Comparison of ENCODE assay signal across 8 mouse cellular contexts in the genomic region with DNA sequence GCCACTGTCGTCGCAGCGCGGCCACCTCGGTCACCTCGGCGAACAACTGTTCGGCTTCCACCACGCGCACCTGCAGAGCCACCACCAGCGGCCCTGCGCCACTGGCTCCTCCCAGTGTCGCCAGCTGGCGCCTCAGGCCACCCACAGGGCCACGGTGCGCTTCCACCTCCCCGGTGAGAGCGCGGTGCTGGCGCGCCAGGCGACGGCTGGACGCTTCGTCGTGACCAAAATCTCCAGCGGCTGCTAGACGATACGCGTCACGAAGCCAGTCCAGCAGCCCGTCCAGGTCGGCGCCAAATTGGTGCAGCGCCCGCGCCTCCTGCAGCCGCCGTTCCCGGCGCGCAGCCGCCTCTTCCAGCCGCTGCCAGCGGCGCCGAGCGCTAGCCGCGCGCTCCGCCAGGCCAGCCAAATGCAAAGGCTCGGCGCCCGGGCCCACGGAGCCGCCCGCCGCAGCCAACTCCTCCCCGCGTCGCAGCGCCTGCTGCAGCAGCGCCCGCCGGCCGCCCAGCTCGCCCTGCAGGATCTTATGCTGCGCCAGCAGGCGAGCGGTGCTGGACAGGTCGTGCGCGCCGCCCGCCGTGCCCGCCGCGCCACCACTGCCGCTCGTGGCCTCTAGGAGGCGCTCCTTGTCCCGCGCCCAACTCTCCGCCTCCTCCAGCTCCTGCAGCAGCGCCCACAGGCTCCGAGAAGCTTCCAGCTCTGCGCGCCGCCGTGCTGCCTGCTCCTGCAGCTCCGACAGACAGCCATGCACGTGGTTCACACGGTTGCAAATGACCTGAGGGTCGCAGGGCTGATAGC. TPM values are rescaled to one million over a fixed set of nuclear protein-coding genes. Genes with fewer than 3 reads are reported as not detected.
DNase-seq lines count a peak whose midpoint lies in the region; ATAC-seq and TF ChIP-seq lines count a peak whose summit lies in the region.

No protein-coding gene starts in this region.

- TF ChIP-seq POLR2A in kidney, adult 2 months (IDR thresholded peaks at IDR 0.05; ENCODE audit: low read depth, low read length) = no peak
- no peak for TF ChIP-seq POLR2A in liver, adult 2 months (IDR thresholded peaks at IDR 0.05; ENCODE audit: extremely low read depth, insufficient read depth, low read length)

- peaks cover 4% of the 10 kb centered on the region; the same call in 1 of the 2 replicates for H3K4me1 ChIP-seq in embryonic facial prominence, embryonic 14.5 days (ENCODE audit: control insufficient read depth, insufficient read depth, low read length)
- H3K4me1 ChIP-seq in kidney, adult 2 months (ENCODE audit: control insufficient read depth, insufficient read depth, low read length) = no peaks in the 10 kb centered on the region
- no peaks in the 10 kb centered on the region; the same call in 1 of the 2 replicates for H3K4me1 ChIP-seq in liver, adult 2 months (ENCODE audit: control insufficient read depth, insufficient read depth, low read length)
- 0 out of 2 replicates have a peak, but pooled peaks cover 2% of the 10 kb centered on the region for H3K4me1 ChIP-seq in midbrain, postnatal 0 days (ENCODE audit: insufficient read depth, low read length)

- WGBS in embryonic facial prominence, embryonic 14.5 days = under 1% methylated on average over 27 of the region's 96 CpGs
- under 1% methylated on average over 93 of the region's 96 CpGs for WGBS in kidney, adult 2 months
- under 1% methylated on average over 94 of the region's 96 CpGs for WGBS in liver, adult 2 months
- 8% methylated on average over 90 of the region's 96 CpGs for WGBS in midbrain, postnatal 0 days

- peaks cover 63% of the 10 kb centered on the region for H3K27me3 ChIP-seq in embryonic facial prominence, embryonic 14.5 days (replicated peaks; ENCODE audit: control insufficient read depth, insufficient read depth, low read length)
- 0 out of 2 replicates have a peak, but pooled peaks cover 1% of the 10 kb centered on the region for H3K27me3 ChIP-seq in kidney, adult 2 months (replicated peaks; ENCODE audit: control insufficient read depth, insufficient read depth, low read length)
- H3K27me3 ChIP-seq in liver, adult 2 months (ENCODE audit: control insufficient read depth, insufficient read depth, low read length) = peaks cover 26% of the 10 kb centered on the region
- peaks cover 38% of the 10 kb centered on the region for H3K27me3 ChIP-seq in midbrain, postnatal 0 days (ENCODE audit: insufficient read depth, low read length)

- no peak overlapping the region for H3K27ac ChIP-seq in embryonic facial prominence, embryonic 14.5 days (replicated peaks; ENCODE audit: low read depth, low read length)
- no peak overlapping the region for H3K27ac ChIP-seq in kidney, adult 2 months (ENCODE audit: insufficient read depth, low read depth, low read length)
- no peak overlapping the region for H3K27ac ChIP-seq in liver, adult 2 months (replicated peaks; ENCODE audit: insufficient read depth, low read depth, low read length)
- no peak overlapping the region for H3K27ac ChIP-seq in midbrain, postnatal 0 days (ENCODE audit: low read depth, low read length)

- H3K79me2 ChIP-seq in liver, adult 2 months (ENCODE audit: control insufficient read depth, insufficient read depth, low read length) = no peaks in the 10 kb centered on the region

- no peaks in the 10 kb centered on the region for H3K36me3 ChIP-seq in embryonic facial prominence, embryonic 14.5 days (ENCODE audit: control insufficient read depth, insufficient read depth, low read length)
- no peaks in the 10 kb centered on the region for H3K36me3 ChIP-seq in kidney, adult 2 months (ENCODE audit: control insufficient read depth, insufficient read depth, low read length)
- no peaks in the 10 kb centered on the region for H3K36me3 ChIP-seq in liver, adult 2 months (ENCODE audit: control insufficient read depth, insufficient read depth, low read length)
- peaks cover 21% of the 10 kb centered on the region for H3K36me3 ChIP-seq in midbrain, postnatal 0 days (ENCODE audit: insufficient read depth, low read length)

- peak overlapping the region; percentile 51 for H3K4me3 ChIP-seq in embryonic facial prominence, embryonic 14.5 days (ENCODE audit: low read depth, low read length)
- H3K4me3 ChIP-seq in kidney, adult 2 months (ENCODE audit: insufficient read depth, low read depth, low read length) = peak overlapping the region; percentile 6; the same call in 1 of the 2 replicates
- H3K4me3 ChIP-seq in liver, adult 2 months (ENCODE audit: insufficient read depth, low read depth, low read length) = peak overlapping the region; percentile 35; the same call in 1 of the 2 replicates
- peak overlapping the region; percentile 33 for H3K4me3 ChIP-seq in midbrain, postnatal 0 days (ENCODE audit: low read depth, low read length)

- peak; percentile 90 for ATAC-seq in embryonic facial prominence, embryonic 14.5 days (ENCODE audit: low read depth)
- ATAC-seq in midbrain, postnatal 0 days (ENCODE audit: low FRiP score) = peak; percentile 56; the same call in 1 of the 2 replicates

- peak; percentile 58 for TF ChIP-seq CTCF in kidney, adult 2 months (conservative IDR thresholded peaks at IDR 0.05; ENCODE audit: insufficient read depth, insufficient read length, low read depth, low read length)
- TF ChIP-seq CTCF in liver, adult 2 months (IDR thresholded peaks at IDR 0.05; ENCODE audit: low read depth, low read length) = peak; percentile 73
- peak; percentile 68 for TF ChIP-seq CTCF in midbrain, postnatal 0 days (IDR thresholded peaks at IDR 0.05)

- peak overlapping the region; percentile 31; the same call in 1 of the 2 replicates for H3K9ac ChIP-seq in embryonic facial prominence, embryonic 14.5 days (ENCODE audit: low read depth, low read length)
- no peak overlapping the region for H3K9ac ChIP-seq in liver, adult 2 months (ENCODE audit: low read depth, low read length)
- no peak overlapping the region for H3K9ac ChIP-seq in midbrain, postnatal 0 days (replicated peaks; ENCODE audit: low read length, poor library complexity, severe bottlenecking)

- peak overlapping the region; percentile 86 for H3K4me2 ChIP-seq in embryonic facial prominence, embryonic 14.5 days (ENCODE audit: low read depth, low read length)
- peak overlapping the region; percentile 47 for H3K4me2 ChIP-seq in midbrain, postnatal 0 days (ENCODE audit: low read depth, low read length, poor library complexity, severe bottlenecking)

- peak; percentile 71 for DNase-seq in right cerebral cortex, adult 18-20 months
- DNase-seq in right cerebral cortex, adult 2 months (ENCODE audit: low spot score in 2 of 2) = no peak
- peak; percentile 67 for DNase-seq in embryonic facial prominence, embryonic 14.5 days (ENCODE audit: low spot score)
- peak; percentile 27 to 48 for DNase-seq in heart, adult 9 months (ENCODE audit: low spot score in 2 of 2)
- peak; percentile 70 for DNase-seq in kidney, adult 2 months
- peak; percentile 9 for DNase-seq in liver, adult 2 months (ENCODE audit: extremely low read depth, low read depth, low spot score)
- DNase-seq in midbrain, postnatal 0 days (ENCODE audit: low spot score) = peak; percentile 66
- peak; percentile 66 to 88 for DNase-seq in spleen, postnatal 4 days (ENCODE audit: low spot score in 2 of 2)

- peaks cover 11% of the 10 kb centered on the region for H3K9me3 ChIP-seq in embryonic facial prominence, embryonic 14.5 days (ENCODE audit: control insufficient read depth, low read length)
- H3K9me3 ChIP-seq in midbrain, postnatal 0 days (ENCODE audit: low read length) = no peaks in the 10 kb centered on the region

RNA-seq across cellular contexts. Expression of a gene that starts 38.9 kb away (rescaled TPM):
- 0.39 and 0.40 TPM in 2 replicates for polyA plus RNA-seq in embryonic facial prominence, embryonic 14.5 days (2014; fragmentation: Nextera tagmentation; extraction: Ambion mirVana)
- polyA plus RNA-seq in kidney, adult 2 months (2012; rRNA removed) = 0.09 and 0.12 TPM in 2 replicates
- under 0.01 TPM in 1 of 2 replicates, not detected in the other for total RNA-seq in liver, adult 2 months (2014; rRNA removed)
- polyA plus RNA-seq in liver, adult 2 months (2012; rRNA removed) = 0.06 TPM in 1 of 2 replicates, not detected in the other
- total RNA-seq in midbrain, postnatal 0 days (2014; rRNA removed) = 27.1 and 36.3 TPM in 2 replicates
- 3.4 and 4.0 TPM in 2 replicates for polyA plus RNA-seq in midbrain, postnatal 0 days (2015; fragmentation: Nextera tagmentation; extraction: Ambion mirVana)

RNA-seq across cellular contexts. Expression of a gene that starts 39.2 kb away (rescaled TPM):
- polyA plus RNA-seq in embryonic facial prominence, embryonic 14.5 days (2014; fragmentation: Nextera tagmentation; extraction: Ambion mirVana) = 67.3 and 75.2 TPM in 2 replicates
- 47.1 and 47.8 TPM in 2 replicates for polyA plus RNA-seq in kidney, adult 2 months (2012; rRNA removed)
- 142 and 148 TPM in 2 replicates for total RNA-seq in liver, adult 2 months (2014; rRNA removed)
- polyA plus RNA-seq in liver, adult 2 months (2012; rRNA removed) = 268 and 304 TPM in 2 replicates
- 13.7 and 19.5 TPM in 2 replicates for total RNA-seq in midbrain, postnatal 0 days (2014; rRNA removed)
- 15.9 and 18.3 TPM in 2 replicates for polyA plus RNA-seq in midbrain, postnatal 0 days (2015; fragmentation: Nextera tagmentation; extraction: Ambion mirVana)

RNA-seq across cellular contexts. Expression of a gene that starts 51.4 kb away (rescaled TPM):
- not detected in 2 replicates for polyA plus RNA-seq in embryonic facial prominence, embryonic 14.5 days (2014; fragmentation: Nextera tagmentation; extraction: Ambion mirVana)
- polyA plus RNA-seq in kidney, adult 2 months (2012; rRNA removed) = 0.39 TPM in 1 of 2 replicates, not detected in the other
- not detected in 2 replicates for total RNA-seq in liver, adult 2 months (2014; rRNA removed)
- polyA plus RNA-seq in liver, adult 2 months (2012; rRNA removed) = not detected in 2 replicates
- not detected in 2 replicates for total RNA-seq in midbrain, postnatal 0 days (2014; rRNA removed)
- polyA plus RNA-seq in midbrain, postnatal 0 days (2015; fragmentation: Nextera tagmentation; extraction: Ambion mirVana) = not detected in 2 replicates

RNA-seq across cellular contexts. Expression of a gene that starts 52.8 kb away (rescaled TPM):
- polyA plus RNA-seq in embryonic facial prominence, embryonic 14.5 days (2014; fragmentation: Nextera tagmentation; extraction: Ambion mirVana) = 26.5 and 30.3 TPM in 2 replicates
- polyA plus RNA-seq in kidney, adult 2 months (2012; rRNA removed) = 39.2 and 45.5 TPM in 2 replicates
- 3.6 and 4.4 TPM in 2 replicates for total RNA-seq in liver, adult 2 months (2014; rRNA removed)
- 19.8 and 23.9 TPM in 2 replicates for polyA plus RNA-seq in liver, adult 2 months (2012; rRNA removed)
- total RNA-seq in midbrain, postnatal 0 days (2014; rRNA removed) = 36.3 and 42.7 TPM in 2 replicates
- 24.1 and 25.1 TPM in 2 replicates for polyA plus RNA-seq in midbrain, postnatal 0 days (2015; fragmentation: Nextera tagmentation; extraction: Ambion mirVana)

Comparison
In these comparisons a context has a peak if more than half of its experiments do, and no peak if none do; other contexts are left out.
1. DNase-seq: peak in right cerebral cortex, adult 18-20 months (single experiment), embryonic facial prominence, embryonic 14.5 days (single experiment), heart, adult 9 months (2 of 2), kidney, adult 2 months (single experiment), liver, adult 2 months (single experiment), midbrain, postnatal 0 days (single experiment) and spleen, postnatal 4 days (2 of 2); none in right cerebral cortex, adult 2 months (0 of 2).
2. Peak in every context shown above with its lines, with median percentiles within 50 percentile points of each other: H3K4me3 ChIP-seq and CTCF ChIP-seq.